Mouse (Mus musculus) limb, embryonic 14.5 days (tissue): Measurements from ENCODE around the gene Tmem178b. TPM values are rescaled to one million over a fixed set of nuclear protein-coding genes. Genes with fewer than 3 reads are reported as not detected.

Experiments used
- ATAC-seq: fragments of 200-750 bp; cut with Nextera tagmentation; 2 replicates; pipeline ENCODE4 v1.8.0; 2017; ENCODE audit warnings: low read depth, moderate number of reproducible peaks, moderate TSS enrichment; ENCODE audit not compliant: low FRiP score
- DNase-seq: peaks from one replicate; pipeline ENCODE4 v3.0.0-alpha.2; 2015; ENCODE audit warnings: low spot score
- H3K27ac ChIP-seq: fragments of 300-500 bp; sonication (generic); replicated peaks from 2 replicates; pipeline ENCODE4 v1.5.1; 2014; ENCODE audit warnings: low read depth, mild to moderate bottlenecking, low read length, moderate library complexity, mixed read lengths
- H3K27me3 ChIP-seq: fragments of 300-500 bp; sonication (generic); 2 replicates; pipeline ENCODE4 v1.6.1; 2014; ENCODE audit warnings: low read length, mixed read lengths; ENCODE audit not compliant: control insufficient read depth, insufficient read depth
- H3K36me3 ChIP-seq: fragments of 300-500 bp; sonication (generic); 2 replicates; pipeline ENCODE4 v1.6.1; 2014; ENCODE audit warnings: mild to moderate bottlenecking, low read length, moderate library complexity, mixed read lengths; ENCODE audit not compliant: control insufficient read depth, insufficient read depth
- H3K4me1 ChIP-seq: fragments of 300-500 bp; sonication (generic); 2 replicates; pipeline ENCODE4 v1.6.1; 2014; ENCODE audit warnings: antibody characterized with exemption, low read length, mixed read lengths; ENCODE audit not compliant: control insufficient read depth, insufficient read depth
- H3K4me2 ChIP-seq: fragments of 300-500 bp; sonication (generic); replicated peaks from 2 replicates; pipeline ENCODE4 v1.6.1; 2014; ENCODE audit warnings: low read depth, mild to moderate bottlenecking, low read length, moderate library complexity; ENCODE audit not compliant: severe bottlenecking
- H3K4me3 ChIP-seq: fragments of 300-500 bp; sonication (generic); replicated peaks from 2 replicates; pipeline ENCODE4 v1.5.1; 2014; ENCODE audit warnings: low read length
- H3K9ac ChIP-seq: fragments of 300-500 bp; sonication (generic); 2 replicates; pipeline ENCODE4 v1.6.1; 2014; ENCODE audit warnings: mild to moderate bottlenecking, low read depth, low read length, moderate library complexity; ENCODE audit not compliant: severe bottlenecking
- H3K9me3 ChIP-seq: fragments of 300-500 bp; sonication (generic); 2 replicates; pipeline ENCODE4 v1.6.1; 2016; ENCODE audit warnings: low read length; ENCODE audit not compliant: control insufficient read depth
- POLR2A ChIP-seq: fragments of 200-500 bp; IDR thresholded peaks from 2 replicates; pipeline ENCODE4 v1.8.0; 2012; ENCODE audit warnings: inconsistent platforms, mild to moderate bottlenecking, moderate library complexity, borderline replicate concordance; ENCODE audit not compliant: insufficient read depth, insufficient read length; ENCODE audit errors: extremely low read depth
- WGBS: fragments of 180-500 bp; shearing (Covaris S2); extraction: QIAGEN DNeasy Blood & Tissue Kit; methylation state at CpG from one replicate; pipeline ENCODE4 v1.1.7; 2014; 5-methylcytosine and 5-hydroxymethylcytosine counted together
- polyA plus RNA-seq, 2 experiments: library from polyadenylated mRNA; depleted of rRNA in 1 of 2; stranded (reverse) in 1 of 2; unstranded in 1 of 2; fragments of >200 nt; fragmentation: Nextera tagmentation in 1 of 2; extraction: Ambion mirVana in 1 of 2; gene quantifications; 2 replicates each; pipeline versions ENCODE4 v1.2.1 to v1.2.3; 2012 to 2014

The Tmem178b gene
- polyA plus RNA-seq, 2 experiments, result 1.2 to 2.3 TPM

GRCm38 (mm10) chr6:40063899-40064298, 190.8 kb downstream of the Tmem178b start:
- H3K4me3 ChIP-seq, result no peak overlapping the region
- H3K9ac ChIP-seq, result no peak overlapping the region
- H3K9me3 ChIP-seq, result no peaks in the 10 kb centered on the region
- no peaks in the 10 kb centered on the region for H3K4me1 ChIP-seq
- TF ChIP-seq POLR2A, result no peak
- WGBS, result 52% methylated on average over 1 of the region's 1 CpGs
- DNase-seq, result no peak
- ATAC-seq, result no peak
- H3K4me2 ChIP-seq, result no peak overlapping the region
- no peaks in the 10 kb centered on the region for H3K27me3 ChIP-seq
- H3K36me3 ChIP-seq, result no peaks in the 10 kb centered on the region
- H3K27ac ChIP-seq, result no peak overlapping the region

GRCm38 (mm10) chr6:40064342-40064741, 191.3 kb downstream of the Tmem178b start:
- ATAC-seq, result no peak
- H3K9ac ChIP-seq, result no peak overlapping the region
- H3K27ac ChIP-seq, result no peak overlapping the region
- no peaks in the 10 kb centered on the region for H3K9me3 ChIP-seq
- DNase-seq, result no peak
- no peaks in the 10 kb centered on the region for H3K4me1 ChIP-seq
- 57% methylated on average over 2 of the region's 2 CpGs for WGBS
- H3K4me3 ChIP-seq, result no peak overlapping the region
- H3K4me2 ChIP-seq, result no peak overlapping the region
- no peaks in the 10 kb centered on the region for H3K36me3 ChIP-seq
- TF ChIP-seq POLR2A, result no peak
- H3K27me3 ChIP-seq, result no peaks in the 10 kb centered on the region

- 78% methylated on average over 6 of the region's 6 CpGs for WGBS
- Histone ChIP-seq H3K27me3 (no peaks in the 10 kb centered on the region), H3K36me3 (no peaks in the 10 kb centered on the region), H3K27ac (no peak overlapping the region), H3K9ac (no peak overlapping the region), H3K4me2 (no peak overlapping the region), H3K4me3 (no peak overlapping the region), H3K9me3 (no peaks in the 10 kb centered on the region), H3K4me1 (no peaks in the 10 kb centered on the region)
- ATAC-seq, result no peak
- DNase-seq, result no peak
- no peak for TF ChIP-seq POLR2A
Observed at GRCm38 (mm10) chr6:40068467-40068866, 195.4 kb downstream of the Tmem178b start.

- Histone ChIP-seq H3K36me3 (no peaks in the 10 kb centered on the region), H3K4me2 (no peak overlapping the region), H3K4me3 (no peak overlapping the region), H3K9me3 (no peaks in the 10 kb centered on the region), H3K4me1 (no peaks in the 10 kb centered on the region), H3K27me3 (no peaks in the 10 kb centered on the region), H3K27ac (no peak overlapping the region), H3K9ac (no peak overlapping the region)
- TF ChIP-seq POLR2A, result no peak
- DNase-seq, result peak; percentile 72
- peak; percentile 91 for ATAC-seq
- WGBS, result 39% methylated on average over 3 of the region's 3 CpGs
Observed at GRCm38 (mm10) chr6:40071007-40071406, 197.9 kb downstream of the Tmem178b start.

- no peak for TF ChIP-seq POLR2A
- no peak overlapping the region for H3K4me2 ChIP-seq
- no peaks in the 10 kb centered on the region for H3K36me3 ChIP-seq
- no peak overlapping the region for H3K27ac ChIP-seq
- H3K27me3 ChIP-seq, result no peaks in the 10 kb centered on the region
- no peak for ATAC-seq
- H3K4me3 ChIP-seq, result no peak overlapping the region
- WGBS, result 29% methylated on average over 1 of the region's 1 CpGs
- H3K9me3 ChIP-seq, result no peaks in the 10 kb centered on the region
- H3K4me1 ChIP-seq, result no peaks in the 10 kb centered on the region
- H3K9ac ChIP-seq, result no peak overlapping the region
- no peak for DNase-seq
Observed at GRCm38 (mm10) chr6:40076089-40076488, 203.0 kb downstream of the Tmem178b start.
